Mouse (Mus musculus) kidney, postnatal 14 days (tissue): ENCODE data around the gene Immp2l.

ENCODE experiments used
- DNase-seq: peaks from one replicate; pipeline ENCODE4 v3.0.0; 2022; ENCODE audit warnings: mixed read lengths

Gene Immp2l

GRCm38 (mm10) chr12:41050945-41051344 lies 27.1 kb downstream of the Immp2l start:
- no peak for DNase-seq

- no peak for DNase-seq
Measured at GRCm38 (mm10) chr12:41052897-41053296, 29.0 kb downstream of the Immp2l start.

GRCm38 (mm10) chr12:41054006-41054791 lies 30.3 kb downstream of the Immp2l start:
- no peak for DNase-seq

- no peak for DNase-seq
Measured at GRCm38 (mm10) chr12:41055941-41056340, 32.1 kb downstream of the Immp2l start.

GRCm38 (mm10) chr12:41063281-41063680 lies 39.4 kb downstream of the Immp2l start:
- no peak for DNase-seq

GRCm38 (mm10) chr12:41081843-41082242 lies 58.0 kb downstream of the Immp2l start:
- DNase-seq, result no peak

- no peak for DNase-seq
Measured at GRCm38 (mm10) chr12:41084370-41085089, 60.6 kb downstream of the Immp2l start.

GRCm38 (mm10) chr12:41089931-41090366 lies 66.1 kb downstream of the Immp2l start:
- no peak for DNase-seq

GRCm38 (mm10) chr12:41090771-41091170 lies 66.9 kb downstream of the Immp2l start:
- no peak for DNase-seq

GRCm38 (mm10) chr12:41091316-41091715 lies 67.4 kb downstream of the Immp2l start:
- no peak for DNase-seq

GRCm38 (mm10) chr12:41096045-41096444 lies 72.2 kb downstream of the Immp2l start:
- no peak for DNase-seq

GRCm38 (mm10) chr12:41097406-41097805 lies 73.5 kb downstream of the Immp2l start:
- DNase-seq, result peak; percentile 37

- DNase-seq, result no peak
Measured at GRCm38 (mm10) chr12:41109011-41109410, 85.1 kb downstream of the Immp2l start.

GRCm38 (mm10) chr12:41111456-41111855 lies 87.6 kb downstream of the Immp2l start:
- DNase-seq, result peak; percentile 13

- DNase-seq, result no peak
Measured at GRCm38 (mm10) chr12:41112137-41112536, 88.2 kb downstream of the Immp2l start.

GRCm38 (mm10) chr12:41118358-41118757 lies 94.5 kb downstream of the Immp2l start:
- no peak for DNase-seq

- no peak for DNase-seq
Measured at GRCm38 (mm10) chr12:41119657-41120056, 95.8 kb downstream of the Immp2l start.

- DNase-seq, result no peak
Measured at GRCm38 (mm10) chr12:41123207-41123606, 99.3 kb downstream of the Immp2l start.

- no peak for DNase-seq
Measured at GRCm38 (mm10) chr12:41134885-41135284, 111.0 kb downstream of the Immp2l start.

- DNase-seq, result no peak
Measured at GRCm38 (mm10) chr12:41159543-41159942, 135.7 kb downstream of the Immp2l start.

GRCm38 (mm10) chr12:41167802-41168201 lies 143.9 kb downstream of the Immp2l start:
- no peak for DNase-seq

- no peak for DNase-seq
Measured at GRCm38 (mm10) chr12:41170051-41170450, 146.2 kb downstream of the Immp2l start.

- DNase-seq, result no peak
Measured at GRCm38 (mm10) chr12:41182856-41183255, 159.0 kb downstream of the Immp2l start.

GRCm38 (mm10) chr12:41185060-41185459 lies 161.2 kb downstream of the Immp2l start:
- no peak for DNase-seq
